Mouse (Mus musculus) spleen, adult 2 months (tissue): ENCODE measurements around the gene Cfl2.

Experiments used
- CTCF ChIP-seq: fragments of 200-500 bp; IDR thresholded peaks from 2 replicates; pipeline ENCODE4 v1.5.1; 2011; ENCODE audit warnings: mild to moderate bottlenecking, inconsistent platforms; ENCODE audit not compliant: insufficient read depth, insufficient read length, insufficient replicate concordance; ENCODE audit errors: extremely low read depth
- POLR2A ChIP-seq: fragments of 200-500 bp; IDR thresholded peaks from 2 replicates; pipeline ENCODE4 v1.6.1; 2011; ENCODE audit warnings: low read depth, low read length, inconsistent platforms

- TF ChIP-seq POLR2A (no peak), CTCF (no peak)
Measured at GRCm38 (mm10) chr12:54910387-54910786, 47.7 kb upstream of the Cfl2 start.
